Mouse (Mus musculus): ENCODE results near the gene Mrpl23.
A peak's percentile ranks its signal among the peaks of the same experiment; 100 is the strongest.

- TF ChIP-seq POLR2AphosphoS2 (IDR thresholded peaks at IDR 0.05; ENCODE audit: insufficient read length, low read depth) (peak; percentile 44), POLR2A (IDR thresholded peaks at IDR 0.05; ENCODE audit: insufficient read length, low read depth) (no peak), USF1 (IDR thresholded peaks at IDR 0.05; ENCODE audit: low read depth) (no peak), TCF12 (IDR thresholded peaks at IDR 0.05; ENCODE audit: insufficient read depth, poor library complexity, severe bottlenecking) (no peak), SRF (IDR thresholded peaks at IDR 0.05; ENCODE audit: control insufficient read depth, insufficient read length, low read depth) (no peak)
Observed at GRCm38 (mm10) chr7:142486751-142487162, 45.7 kb upstream of the Mrpl23 start.
